Mouse (Mus musculus) heart, adult 9 months (tissue): Measurements from ENCODE around the gene Olfr738.

Source experiments
- DNase-seq, 2 experiments: peaks; one replicate each; pipeline ENCODE4 v3.0.0; 2022; ENCODE audit warnings: low spot score in 2 of 2

Gene Olfr738

DNA sequence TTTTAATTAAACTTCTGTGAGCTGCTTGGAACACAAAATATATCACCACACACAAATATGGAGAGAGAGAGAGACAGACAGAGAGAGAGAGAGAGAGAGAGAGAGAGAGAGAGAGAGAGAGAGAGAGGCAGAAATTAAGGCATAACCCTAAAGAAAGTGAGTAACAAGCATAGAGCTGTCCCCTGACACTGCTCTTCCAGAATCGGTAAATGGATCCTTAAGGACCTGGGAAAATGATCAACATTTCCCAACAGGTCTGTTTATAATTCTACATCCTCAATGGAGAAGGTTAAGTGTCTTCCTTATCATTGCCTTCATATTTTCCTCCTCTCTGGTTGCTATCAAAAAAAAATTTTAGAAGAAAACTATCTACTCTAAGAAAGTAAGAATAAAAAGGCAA is at the start of gene Olfr738:
Gene Olfr738, plus strand, starts transcription at position 301 of the 400 bp plus-strand sequence.
- DNase-seq: no peak

DNA sequence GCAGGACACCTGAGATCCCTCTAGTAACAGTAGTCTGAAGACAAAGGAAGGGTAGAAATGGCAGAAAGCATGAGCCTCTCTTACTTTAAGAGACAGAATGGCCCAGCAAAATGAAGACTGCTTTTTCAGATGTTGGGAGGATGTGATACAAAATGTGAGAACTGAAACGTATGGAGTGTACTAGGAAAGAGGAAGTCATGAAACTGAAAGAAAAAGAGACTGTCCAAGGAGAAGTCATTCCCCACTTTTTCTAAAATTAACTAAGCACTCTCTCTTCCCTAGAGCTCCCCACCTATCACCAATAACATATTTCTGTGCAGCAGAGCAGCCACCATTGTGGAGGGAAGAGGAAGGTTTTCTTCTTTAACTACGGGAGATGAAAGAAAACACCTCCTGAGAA is 49.8 kb upstream of the Olfr738 start, which contains the start of gene Tlr11:
Gene Tlr11, plus strand, starts transcription at position 322 of the 400 bp plus-strand sequence.
- DNase-seq: peak in 1 of 2 experiments; percentile 9

DNA sequence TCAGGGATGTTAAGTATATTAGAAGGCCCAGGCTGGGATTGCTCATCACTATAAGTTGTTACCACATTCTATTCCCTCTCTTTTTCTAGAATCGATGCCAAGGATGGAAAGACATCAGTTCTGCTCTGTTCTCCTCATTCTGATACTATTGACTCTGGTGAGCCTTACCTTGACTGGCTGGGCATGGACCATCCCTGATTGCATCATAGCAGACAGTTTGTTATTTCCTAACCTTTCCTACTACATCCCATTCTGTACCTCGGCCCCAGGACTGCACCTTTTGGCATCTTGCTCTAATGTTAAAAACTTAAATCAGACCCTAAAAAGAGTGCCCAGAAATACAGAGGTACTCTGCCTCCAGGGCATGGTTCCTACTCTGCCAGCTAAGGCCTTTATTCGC is 46.9 kb upstream of the Olfr738 start:
- DNase-seq: no peak

DNA sequence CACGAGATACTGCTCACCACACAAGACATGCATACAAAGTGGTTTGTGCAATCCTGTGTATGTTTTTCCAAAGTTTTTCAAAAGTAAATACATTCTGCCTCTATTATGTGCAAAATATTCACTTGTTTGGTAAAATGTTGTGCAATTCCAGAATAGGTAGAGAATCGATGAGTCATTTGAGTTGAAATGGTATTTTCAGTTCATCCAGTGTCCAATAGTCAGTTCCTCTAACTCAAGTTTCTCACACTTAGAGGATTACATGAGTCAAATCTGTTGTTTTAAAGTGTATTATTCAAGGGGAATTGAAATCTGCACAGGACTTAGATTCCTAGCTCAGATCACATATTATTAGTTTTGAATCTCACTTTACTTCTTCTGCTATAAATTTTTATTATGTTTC is 43.8 kb upstream of the Olfr738 start:
- DNase-seq: no peak

- no peak for DNase-seq
Measured at GRCm38 (mm10) chr14:50380863-50381262, 26.5 kb upstream of the Olfr738 start, which contains the start of gene Olfr736. Olfr736 (plus strand) TSS chr14:50381163.

DNA sequence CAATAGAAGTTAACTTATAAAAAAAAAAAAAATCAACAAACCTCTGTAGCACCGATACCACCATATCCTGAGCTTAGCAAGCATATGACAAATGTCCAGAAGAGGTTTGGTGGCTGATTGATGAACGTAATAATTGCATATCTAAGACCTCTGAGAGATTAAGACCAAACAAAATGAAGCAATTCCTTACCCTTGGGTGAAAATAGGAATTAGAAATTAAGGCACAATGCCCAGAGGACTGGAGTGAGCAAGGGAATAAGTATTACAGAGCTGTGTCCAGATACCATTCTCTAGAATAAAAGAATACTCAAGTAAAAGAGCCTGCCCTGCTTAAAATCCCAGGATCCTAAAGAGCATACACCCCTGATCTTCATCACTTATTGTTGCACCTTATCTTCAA is 11.0 kb downstream of the Olfr738 start, which contains the start of gene Olfr739:
Gene Olfr739, plus strand, starts transcription at position 301 of the 400 bp plus-strand sequence.
- DNase-seq: no peak

GRCm38 (mm10) chr14:50445245-50445644 is 37.9 kb downstream of the Olfr738 start, which contains the start of gene Olfr740:
Olfr740 (plus strand) TSS chr14:50445545.
- no peak for DNase-seq
